In genomic region chr1:33502890-33503289, GRCm38 (mm10) we compare ENCODE assay signal across 21 mouse cellular contexts.
DNase-seq lines count a peak whose midpoint lies in the region; ATAC-seq lines count a peak whose summit lies in the region.
"Had no signal": no experiment of that assay in that cellular context is flagged by ENCODE, and none has a peak within 500 bp of the region (broad histone marks: within the 10 kb centered on the region; RNA-seq: fewer than 3 reads in every experiment).

No protein-coding gene starts in this region.

- H3K27me3 ChIP-seq in heart, embryonic 11.5 days (ENCODE audit: control insufficient read depth, insufficient read depth, low read length) = no peaks in the 10 kb centered on the region
- H3K27me3 ChIP-seq: embryonic facial prominence, embryonic 13.5 days; heart, embryonic 15.5 days; hindbrain, embryonic 15.5 days; limb, embryonic 13.5 days; midbrain, embryonic 13.5 days had no signal

- H3K27ac ChIP-seq in heart, embryonic 11.5 days (ENCODE audit: low read depth, low read length) = no peak overlapping the region
- H3K27ac ChIP-seq: embryonic facial prominence, embryonic 13.5 days; forebrain, embryonic 10.5 days; heart, embryonic 15.5 days; hindbrain, embryonic 15.5 days; limb, embryonic 13.5 days; midbrain, embryonic 13.5 days; stomach, postnatal 0 days had no signal

- ATAC-seq in heart, embryonic 11.5 days (replicated peaks; ENCODE audit: insufficient number of reproducible peaks, low FRiP score, low TSS enrichment) = no peak
- no peak for ATAC-seq in inflammation-experienced regulatory T-cells, adult 6 months
- ATAC-seq: midbrain, embryonic 13.5 days had no signal

- peak; percentile 7 for DNase-seq in heart, adult 8-10 months (ENCODE audit: low spot score)
- DNase-seq in kidney, postnatal 14 days = peak; percentile 6
- no peak for DNase-seq in kidney, postnatal 25 days
- DNase-seq in 416B (ENCODE audit: low read depth) = peak; percentile 64
- DNase-seq in forelimb bud, embryonic 11.5 days (ENCODE audit: low read depth, low spot score) = peak; percentile 14
- DNase-seq in gastrocnemius, postnatal 25 days = no peak
- DNase-seq: adrenal gland, adult 8-10 months; cerebellum, adult 9-10 months; gastrocnemius, postnatal 14 days; lung, postnatal 10 days; right cerebral cortex, postnatal 25 days; thymus, postnatal 14 days had no signal

- no peaks in the 10 kb centered on the region for H3K36me3 ChIP-seq in heart, embryonic 11.5 days (ENCODE audit: control insufficient read depth, insufficient read depth, low read length)
- H3K36me3 ChIP-seq: embryonic facial prominence, embryonic 13.5 days; heart, embryonic 15.5 days; hindbrain, embryonic 15.5 days; limb, embryonic 13.5 days; midbrain, embryonic 13.5 days had no signal

- no peak overlapping the region for H3K4me2 ChIP-seq in heart, embryonic 11.5 days
- H3K4me2 ChIP-seq: embryonic facial prominence, embryonic 13.5 days; heart, embryonic 15.5 days; hindbrain, embryonic 15.5 days; limb, embryonic 13.5 days; midbrain, embryonic 13.5 days had no signal

- H3K9ac ChIP-seq in heart, embryonic 11.5 days (ENCODE audit: low read depth, low read length) = no peak overlapping the region
- H3K9ac ChIP-seq: embryonic facial prominence, embryonic 13.5 days; heart, embryonic 15.5 days; hindbrain, embryonic 15.5 days; limb, embryonic 13.5 days; midbrain, embryonic 13.5 days had no signal

- H3K4me1 ChIP-seq in heart, embryonic 11.5 days (ENCODE audit: control insufficient read depth, insufficient read depth, low read length) = 0 out of 2 replicates have a peak, but pooled peaks cover 2% of the 10 kb centered on the region
- H3K4me1 ChIP-seq: embryonic facial prominence, embryonic 13.5 days; forebrain, embryonic 10.5 days; hindbrain, embryonic 15.5 days had no signal

- H3K9me3 ChIP-seq in heart, embryonic 11.5 days (replicated peaks; ENCODE audit: control insufficient read depth, low read length) = no peaks in the 10 kb centered on the region
- H3K9me3 ChIP-seq: embryonic facial prominence, embryonic 13.5 days; forebrain, embryonic 10.5 days; heart, embryonic 15.5 days; hindbrain, embryonic 15.5 days; limb, embryonic 13.5 days; midbrain, embryonic 13.5 days had no signal

- 61% methylated on average over 7 of the region's 7 CpGs for WGBS in heart, embryonic 11.5 days (ENCODE audit: insufficient replicate concordance)

- H3K4me3 ChIP-seq in heart, embryonic 11.5 days (ENCODE audit: low read depth, low read length) = no peak overlapping the region
- H3K4me3 ChIP-seq: embryonic facial prominence, embryonic 13.5 days; forebrain, embryonic 10.5 days; heart, embryonic 15.5 days; hindbrain, embryonic 15.5 days; limb, embryonic 13.5 days; midbrain, embryonic 13.5 days had no signal

Comparison
In these comparisons a context has a peak if more than half of its experiments do, and no peak if none do; other contexts are left out.
1. DNase-seq: peak in heart, adult 8-10 months (single experiment), kidney, postnatal 14 days (single experiment), 416B (single experiment) and forelimb bud, embryonic 11.5 days (single experiment); none in kidney, postnatal 25 days (0 of 2) and gastrocnemius, postnatal 25 days (single experiment).